Mouse (Mus musculus) myocyte (in vitro differentiated cells): ENCODE measurements around the gene Cd68. TPM values are rescaled to one million over a fixed set of nuclear protein-coding genes. Genes with fewer than 3 reads are reported as not detected.

Experiments used
- H3K27me3 ChIP-seq: one replicate; pipeline ENCODE4 v1.6.1; 2011; ENCODE audit not compliant: control insufficient read depth, insufficient read depth, insufficient read length
- H3K36me3 ChIP-seq: one replicate; pipeline ENCODE4 v1.6.1; 2011; ENCODE audit not compliant: control insufficient read depth, insufficient read depth
- H3K4me2 ChIP-seq: one replicate; pipeline ENCODE4 v1.6.1; 2011; ENCODE audit warnings: low read depth, control low read depth
- H3K4me3 ChIP-seq: one replicate; pipeline ENCODE4 v1.5.1; 2011; ENCODE audit warnings: mild to moderate bottlenecking, control low read depth, moderate library complexity
- H3K79me2 ChIP-seq: one replicate; pipeline ENCODE4 v1.6.1; 2011; ENCODE audit not compliant: control insufficient read depth, insufficient read depth
- H3ac ChIP-seq: one replicate; pipeline ENCODE4 v1.6.1; 2011; ENCODE audit not compliant: control insufficient read depth, insufficient read length
- CEBPB ChIP-seq: IDR thresholded peaks from 2 replicates; pipeline ENCODE4 v1.6.1; 2011; ENCODE audit warnings: mild to moderate bottlenecking, moderate library complexity; ENCODE audit not compliant: poor library complexity, insufficient read depth, severe bottlenecking
- E2F4 ChIP-seq: IDR thresholded peaks from one replicate; pipeline ENCODE4 v1.6.1; 2011; ENCODE audit warnings: mild to moderate bottlenecking, control low read depth, moderate library complexity; ENCODE audit not compliant: insufficient read depth
- MAX ChIP-seq: IDR thresholded peaks from one replicate; pipeline ENCODE4 v1.6.1; 2011; ENCODE audit warnings: low read depth, mild to moderate bottlenecking, control low read depth
- MYOD1 ChIP-seq, 3 experiments: IDR thresholded peaks; one replicate each; pipeline ENCODE4 v1.6.1; 2011; ENCODE audit warnings: control low read depth in 2 of 3, low read depth in 2 of 3, mild to moderate bottlenecking in 2 of 3, moderate library complexity in 1 of 3; ENCODE audit not compliant: insufficient read length in 2 of 3, control insufficient read depth in 1 of 3
- MYOG ChIP-seq, 3 experiments: IDR thresholded peaks; one replicate each; pipeline ENCODE4 v1.6.1; 2011; ENCODE audit warnings: control low read depth in 2 of 3, low read depth in 2 of 3, mild to moderate bottlenecking in 2 of 3; ENCODE audit not compliant: insufficient read length in 2 of 3, control insufficient read depth in 1 of 3, insufficient read depth in 1 of 3
- POLR2A ChIP-seq: IDR thresholded peaks from one replicate; pipeline ENCODE4 v1.6.1; 2011; ENCODE audit warnings: low read depth, mild to moderate bottlenecking, control low read depth, moderate library complexity; ENCODE audit not compliant: insufficient read length
- POLR2AphosphoS2 ChIP-seq: IDR thresholded peaks from one replicate; pipeline ENCODE4 v1.6.1; 2011; ENCODE audit warnings: low read depth, control low read depth; ENCODE audit not compliant: insufficient read length
- REST ChIP-seq: IDR thresholded peaks from one replicate; pipeline ENCODE4 v1.6.1; 2011; ENCODE audit warnings: mild to moderate bottlenecking, control low read depth, moderate library complexity; ENCODE audit not compliant: insufficient read depth, insufficient read length
- SRF ChIP-seq: IDR thresholded peaks from one replicate; pipeline ENCODE4 v1.6.1; 2011; ENCODE audit warnings: low read depth; ENCODE audit not compliant: control insufficient read depth, insufficient read length
- TCF12 ChIP-seq: IDR thresholded peaks from one replicate; pipeline ENCODE4 v1.6.1; 2011; ENCODE audit warnings: mild to moderate bottlenecking, control low read depth; ENCODE audit not compliant: poor library complexity, insufficient read depth, severe bottlenecking
- TCF3 ChIP-seq: IDR thresholded peaks from one replicate; pipeline ENCODE4 v1.6.1; 2011; ENCODE audit warnings: low read depth, control low read depth; ENCODE audit not compliant: insufficient read length
- USF1 ChIP-seq: IDR thresholded peaks from one replicate; pipeline ENCODE4 v1.6.1; 2011; ENCODE audit warnings: low read depth, mild to moderate bottlenecking, control low read depth, moderate library complexity
- polyA plus RNA-seq: library from polyadenylated mRNA; unstranded; fragments of >200 nt; fragmentation: generic; extraction: Trizol; gene quantifications from one replicate; pipeline ENCODE4 v1.2.1, GENCODE M21; 2012; ENCODE audit warnings: missing spikeins

The Cd68 gene
- polyA plus RNA-seq, 1 experiment: 0.96 TPM

DNA sequence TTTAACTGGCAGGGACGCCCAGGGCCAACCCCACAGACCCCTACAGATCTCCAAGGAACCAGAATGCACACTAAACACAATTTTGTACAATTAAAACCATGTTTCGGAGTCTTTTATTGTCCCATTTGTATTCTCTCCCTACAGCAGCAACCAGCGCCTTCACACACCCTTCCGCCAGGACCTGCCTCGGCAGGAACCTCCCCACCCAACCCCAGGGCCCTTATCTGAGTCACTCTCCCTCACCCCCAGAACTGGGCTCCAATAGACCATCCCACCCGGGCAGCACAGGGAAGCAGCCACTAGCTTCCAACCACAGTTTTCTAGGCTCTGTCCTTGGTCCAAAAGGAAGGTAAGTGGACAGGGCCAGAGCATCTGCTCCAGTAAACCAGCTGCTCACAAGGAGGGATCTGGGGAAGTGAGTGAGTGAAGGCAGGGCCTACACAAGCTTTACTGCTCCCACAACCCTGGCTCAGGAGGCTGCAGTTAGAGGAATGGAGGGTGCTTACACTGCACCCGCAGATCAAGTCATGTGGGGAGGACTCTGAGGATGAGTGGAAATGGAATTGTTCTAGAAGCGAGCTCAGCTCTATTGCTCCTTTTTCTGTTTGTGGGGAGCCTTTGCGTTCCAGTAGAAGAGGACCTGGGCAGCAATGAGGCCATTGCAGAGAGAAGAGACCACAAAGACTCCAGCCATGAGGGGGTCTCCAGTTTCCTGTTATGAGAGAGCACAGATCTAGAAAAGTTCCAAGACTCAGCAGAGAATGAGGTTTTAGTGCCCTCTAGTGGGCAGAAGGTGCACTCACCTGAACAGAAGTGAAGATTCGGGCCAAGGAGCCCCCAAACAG is 9.1 kb downstream of the Cd68 start:
- H3K36me3 ChIP-seq: peaks cover 6% of the 10 kb centered on the region
- H3K27me3 ChIP-seq: no peaks in the 10 kb centered on the region
- H3K4me2 ChIP-seq: no peak overlapping the region
- H3K4me3 ChIP-seq: no peak overlapping the region
- H3K79me2 ChIP-seq: peaks cover 23% of the 10 kb centered on the region
- no peak overlapping the region for H3ac ChIP-seq
- TF ChIP-seq MYOG (IDR thresholded peaks at IDR 0.05; ENCODE audit: control insufficient read depth in 1 of 3, insufficient read depth in 1 of 3, insufficient read length in 2 of 3, low read depth in 2 of 3): no peak
- no peak for TF ChIP-seq E2F4
- no peak for TF ChIP-seq POLR2AphosphoS2
- TF ChIP-seq USF1: no peak
- no peak for TF ChIP-seq MYOD1 (IDR thresholded peaks at IDR 0.05; ENCODE audit: control insufficient read depth in 1 of 3, insufficient read length in 2 of 3, low read depth in 2 of 3)
- no peak for TF ChIP-seq SRF
- no peak for TF ChIP-seq POLR2A

DNA sequence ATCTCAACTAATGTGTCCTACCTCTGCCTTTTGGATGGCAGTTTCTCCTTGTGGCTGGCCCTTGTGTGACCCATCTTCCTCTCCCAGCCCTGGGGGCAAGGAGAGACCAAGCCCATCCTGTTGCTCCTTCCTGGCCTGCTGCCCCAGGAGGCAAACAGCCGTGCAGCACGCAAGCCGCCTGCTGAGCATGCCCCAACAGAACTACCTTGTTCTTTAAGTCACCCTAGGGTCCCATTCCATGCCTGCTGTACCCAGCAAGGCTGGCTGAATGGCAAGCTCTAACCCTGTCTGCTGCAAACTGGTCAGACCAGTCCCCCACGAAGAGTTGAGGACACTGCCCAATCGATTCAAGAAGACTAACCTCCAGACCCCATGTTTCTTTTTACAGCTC is 9.9 kb downstream of the Cd68 start:
- Histone ChIP-seq H3K36me3 (peaks cover 7% of the 10 kb centered on the region), H3K4me2 (no peak overlapping the region), H3K27me3 (no peaks in the 10 kb centered on the region)

DNA sequence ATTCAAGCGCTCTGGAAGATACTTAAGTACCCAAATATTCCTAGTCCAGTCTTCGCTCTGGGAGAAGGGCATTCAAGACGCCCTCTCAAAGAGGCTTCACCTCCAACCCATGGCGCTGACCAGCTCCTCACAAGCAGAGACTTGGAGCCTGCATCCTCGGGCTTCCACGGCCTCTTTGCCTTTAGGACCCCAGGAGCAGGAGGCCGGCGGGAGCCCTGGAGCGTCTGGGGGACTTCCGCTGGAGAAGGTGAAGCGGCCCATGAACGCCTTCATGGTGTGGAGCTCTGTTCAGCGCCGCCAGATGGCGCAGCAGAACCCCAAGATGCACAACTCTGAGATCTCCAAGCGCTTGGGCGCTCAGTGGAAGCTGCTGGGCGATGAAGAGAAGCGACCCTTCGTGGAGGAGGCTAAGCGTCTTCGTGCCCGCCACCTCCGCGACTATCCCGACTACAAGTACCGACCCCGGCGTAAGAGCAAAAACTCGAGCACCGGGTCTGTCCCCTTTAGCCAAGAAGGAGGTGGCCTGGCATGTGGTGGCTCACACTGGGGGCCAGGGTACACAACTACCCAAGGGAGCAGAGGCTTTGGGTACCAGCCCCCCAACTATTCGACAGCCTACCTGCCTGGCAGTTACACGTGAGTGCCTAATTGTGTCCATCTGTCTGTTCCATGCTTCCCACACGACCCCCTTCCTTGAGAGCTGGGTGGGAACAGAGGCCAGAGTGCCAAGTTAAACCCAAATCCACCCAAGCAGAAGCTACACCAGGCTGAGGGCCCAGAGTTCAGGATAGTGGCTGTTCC is 10.5 kb downstream of the Cd68 start, which contains the start of gene Sox15:
Gene Sox15, plus strand, starts transcription at position 51 of the 801 bp plus-strand sequence.
- Histone ChIP-seq H3K4me3 (no peak within 1 kb of the TSS), H3K36me3 (peaks cover 10% of the 10 kb centered on the region), H3K79me2 (peaks cover 9% of the 10 kb centered on the region), H3K27me3 (no peaks in the 10 kb centered on the region), H3K4me2 (no peak within 1 kb of the TSS), H3ac (no peak within 1 kb of the TSS)
- TF ChIP-seq CEBPB: no peak

More for the DNA sequence above, 9.9 kb downstream of the Cd68 start:
- no peak for TF ChIP-seq POLR2AphosphoS2
- no peak for TF ChIP-seq TCF3
- TF ChIP-seq USF1: no peak
- Histone ChIP-seq H3ac (no peak overlapping the region), H3K4me3 (no peak overlapping the region), H3K79me2 (peaks cover 15% of the 10 kb centered on the region)

GRCm38 (mm10) chr11:69654760-69655159 is 11.2 kb downstream of the Cd68 start:
- TF ChIP-seq SRF: no peak
- TF ChIP-seq MYOG (IDR thresholded peaks at IDR 0.05; ENCODE audit: control insufficient read depth in 1 of 3, insufficient read depth in 1 of 3, insufficient read length in 2 of 3, low read depth in 2 of 3): no peak
- TF ChIP-seq CEBPB: no peak
- no peak for TF ChIP-seq TCF12
- no peak for TF ChIP-seq E2F4
- TF ChIP-seq POLR2AphosphoS2: no peak
- no peak for TF ChIP-seq MYOD1 (IDR thresholded peaks at IDR 0.05; ENCODE audit: control insufficient read depth in 1 of 3, insufficient read length in 2 of 3, low read depth in 2 of 3)
- TF ChIP-seq REST: no peak
- TF ChIP-seq POLR2A: no peak
- no peak for TF ChIP-seq MAX
- H3K27me3 ChIP-seq: no peaks in the 10 kb centered on the region
- H3ac ChIP-seq: no peak overlapping the region
- peaks cover 14% of the 10 kb centered on the region for H3K36me3 ChIP-seq
- H3K79me2 ChIP-seq: peaks cover 2% of the 10 kb centered on the region
- no peak overlapping the region for H3K4me3 ChIP-seq
- H3K4me2 ChIP-seq: no peak overlapping the region

- TF ChIP-seq E2F4 (no peak), CEBPB (no peak), TCF3 (no peak), MAX (no peak), TCF12 (no peak)
- no peaks in the 10 kb centered on the region for H3K27me3 ChIP-seq
- no peak overlapping the region for H3K4me2 ChIP-seq
- no peaks in the 10 kb centered on the region for H3K79me2 ChIP-seq
- peaks cover 27% of the 10 kb centered on the region for H3K36me3 ChIP-seq
- no peak overlapping the region for H3ac ChIP-seq
- no peak overlapping the region for H3K4me3 ChIP-seq
Observed at GRCm38 (mm10) chr11:69653399-69653798, 12.6 kb downstream of the Cd68 start.
